Mouse (Mus musculus) spleen, adult 2 months (tissue): ENCODE measurements at regions not wholly inside any gene's neighbourhood (a gene's known extent, or its start where the extent isn't known, plus 50 kb on each side); places are given as distances from the start of the nearest gene placed in this dataset.

Experiments used
- DNase-seq, 2 experiments: peaks; one replicate each; pipeline versions ENCODE4 v3.0.0 to v3.0.0-alpha.2; 2012 to 2021; ENCODE audit warnings: low spot score in 2 of 2, low read depth in 1 of 2
- H3K27ac ChIP-seq: fragments of 200-500 bp; 2 replicates; pipeline ENCODE4 v1.5.1; 2012; ENCODE audit warnings: low read length, inconsistent platforms; ENCODE audit not compliant: insufficient read depth
- H3K27me3 ChIP-seq: fragments of 200-500 bp; 2 replicates; pipeline ENCODE4 v1.6.1; 2012; ENCODE audit warnings: mild to moderate bottlenecking, moderate library complexity, low read length, inconsistent platforms; ENCODE audit not compliant: control insufficient read depth, insufficient read depth
- H3K36me3 ChIP-seq: fragments of 200-500 bp; 2 replicates; pipeline ENCODE4 v1.6.1; 2012; ENCODE audit warnings: mild to moderate bottlenecking, low read length, inconsistent platforms; ENCODE audit not compliant: control insufficient read depth, insufficient read depth
- H3K4me1 ChIP-seq: fragments of 200-500 bp; 2 replicates; pipeline ENCODE4 v1.6.1; 2011; ENCODE audit warnings: inconsistent platforms; ENCODE audit not compliant: control insufficient read depth, insufficient read depth, insufficient read length
- H3K4me3 ChIP-seq: fragments of 200-500 bp; 2 replicates; pipeline ENCODE4 v1.5.1; 2011; ENCODE audit warnings: mild to moderate bottlenecking, inconsistent platforms; ENCODE audit not compliant: insufficient read depth, insufficient read length; ENCODE audit errors: extremely low read depth
- CTCF ChIP-seq: fragments of 200-500 bp; IDR thresholded peaks from 2 replicates; pipeline ENCODE4 v1.5.1; 2011; ENCODE audit warnings: mild to moderate bottlenecking, inconsistent platforms; ENCODE audit not compliant: insufficient read depth, insufficient read length, insufficient replicate concordance; ENCODE audit errors: extremely low read depth
- POLR2A ChIP-seq: fragments of 200-500 bp; IDR thresholded peaks from 2 replicates; pipeline ENCODE4 v1.6.1; 2011; ENCODE audit warnings: low read depth, low read length, inconsistent platforms
- WGBS: fragments of 180-500 bp; shearing (Covaris S2); methylation state at CpG from one replicate; pipeline ENCODE4 v1.1.7; 2018; 5-methylcytosine and 5-hydroxymethylcytosine counted together

GRCm38 (mm10) chr4:95180446-95180845 is 128.4 kb upstream of the Jun start:
- Histone ChIP-seq H3K27me3 (no peaks in the 10 kb centered on the region), H3K36me3 (no peaks in the 10 kb centered on the region), H3K4me3 (no peak overlapping the region), H3K4me1 (no peaks in the 10 kb centered on the region), H3K27ac (no peak overlapping the region)
- WGBS: 94% methylated on average over 5 of the region's 5 CpGs
- DNase-seq: no peak
- TF ChIP-seq CTCF (no peak), POLR2A (no peak)

DNA sequence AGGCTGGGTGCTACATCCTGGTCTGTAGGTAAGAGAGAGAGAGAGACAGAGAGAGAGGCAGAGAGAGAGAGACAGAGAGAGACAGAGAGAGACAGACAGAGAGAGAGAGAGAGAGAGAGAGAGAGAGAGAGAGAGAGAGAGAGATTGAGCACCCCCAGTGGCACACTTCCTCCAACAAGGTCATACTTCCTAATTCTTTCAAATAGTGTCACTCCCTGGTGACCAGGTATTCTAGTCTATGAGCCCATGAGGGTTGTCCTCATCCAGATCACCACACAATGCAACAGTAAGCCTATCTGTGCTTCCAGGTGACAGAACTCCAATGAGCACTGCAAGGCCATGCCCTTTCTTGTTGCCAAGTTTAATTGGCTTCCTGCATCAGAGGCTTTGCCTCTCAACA is 129.0 kb upstream of the Jun start:
- Histone ChIP-seq H3K36me3 (no peaks in the 10 kb centered on the region), H3K27me3 (no peaks in the 10 kb centered on the region), H3K4me3 (no peak overlapping the region), H3K4me1 (no peaks in the 10 kb centered on the region), H3K27ac (no peak overlapping the region)
- TF ChIP-seq CTCF: no peak
- no peak for TF ChIP-seq POLR2A
- DNase-seq: no peak

- no peak for DNase-seq
- Histone ChIP-seq H3K4me1 (no peaks in the 10 kb centered on the region), H3K4me3 (no peak overlapping the region), H3K27ac (no peak overlapping the region), H3K36me3 (no peaks in the 10 kb centered on the region), H3K27me3 (no peaks in the 10 kb centered on the region)
- TF ChIP-seq CTCF: no peak
- no peak for TF ChIP-seq POLR2A
- 92% methylated on average over 4 of the region's 4 CpGs for whole genome bisulfite sequencing
Measured at GRCm38 (mm10) chr4:95184180-95184579, 132.2 kb upstream of the Jun start.

- 73% methylated on average over 14 of the region's 14 CpGs for WGBS
- Histone ChIP-seq H3K36me3 (no peaks in the 10 kb centered on the region), H3K4me1 (no peaks in the 10 kb centered on the region), H3K27me3 (no peaks in the 10 kb centered on the region), H3K27ac (no peak overlapping the region), H3K4me3 (no peak overlapping the region)
- DNase-seq: no peak
- TF ChIP-seq CTCF (no peak), POLR2A (no peak)
Measured at GRCm38 (mm10) chr4:95185113-95185915, 133.3 kb upstream of the Jun start.

- no peaks in the 10 kb centered on the region for H3K27me3 ChIP-seq
- no peak for DNase-seq
- no peak overlapping the region for H3K27ac ChIP-seq
- TF ChIP-seq CTCF (no peak), POLR2A (no peak)
- 87% methylated on average over 3 of the region's 3 CpGs for WGBS
- H3K4me1 ChIP-seq: no peaks in the 10 kb centered on the region
- no peak overlapping the region for H3K4me3 ChIP-seq
- H3K36me3 ChIP-seq: no peaks in the 10 kb centered on the region
Measured at GRCm38 (mm10) chr4:95185916-95186200, 133.8 kb upstream of the Jun start.

DNA sequence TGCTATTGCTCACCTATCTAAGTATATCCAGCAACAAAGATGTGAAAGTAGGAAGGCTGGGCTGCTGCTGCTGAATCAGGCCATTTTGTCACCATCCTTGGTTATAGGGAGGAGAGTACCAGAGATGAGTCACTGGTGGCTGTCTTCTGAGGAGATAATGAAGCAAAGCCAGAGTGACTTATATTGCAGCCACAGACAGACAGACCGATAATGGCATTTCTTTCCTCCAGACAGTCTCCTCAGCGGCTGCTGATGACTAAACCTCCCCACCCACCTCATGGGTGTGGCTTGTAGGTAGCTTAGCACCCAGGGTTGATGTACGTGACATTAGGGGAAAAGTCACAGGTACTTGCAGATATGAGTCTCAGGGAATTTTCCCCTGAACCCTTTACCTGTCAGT is 136.1 kb upstream of the Jun start:
- Histone ChIP-seq H3K4me1 (peaks cover 9% of the 10 kb centered on the region; the same call in 1 of the 2 replicates), H3K4me3 (no peak overlapping the region), H3K36me3 (no peaks in the 10 kb centered on the region), H3K27me3 (no peaks in the 10 kb centered on the region), H3K27ac (no peak overlapping the region)
- WGBS: 73% methylated on average over 3 of the region's 3 CpGs
- no peak for DNase-seq
- TF ChIP-seq CTCF (no peak), POLR2A (no peak)

DNA sequence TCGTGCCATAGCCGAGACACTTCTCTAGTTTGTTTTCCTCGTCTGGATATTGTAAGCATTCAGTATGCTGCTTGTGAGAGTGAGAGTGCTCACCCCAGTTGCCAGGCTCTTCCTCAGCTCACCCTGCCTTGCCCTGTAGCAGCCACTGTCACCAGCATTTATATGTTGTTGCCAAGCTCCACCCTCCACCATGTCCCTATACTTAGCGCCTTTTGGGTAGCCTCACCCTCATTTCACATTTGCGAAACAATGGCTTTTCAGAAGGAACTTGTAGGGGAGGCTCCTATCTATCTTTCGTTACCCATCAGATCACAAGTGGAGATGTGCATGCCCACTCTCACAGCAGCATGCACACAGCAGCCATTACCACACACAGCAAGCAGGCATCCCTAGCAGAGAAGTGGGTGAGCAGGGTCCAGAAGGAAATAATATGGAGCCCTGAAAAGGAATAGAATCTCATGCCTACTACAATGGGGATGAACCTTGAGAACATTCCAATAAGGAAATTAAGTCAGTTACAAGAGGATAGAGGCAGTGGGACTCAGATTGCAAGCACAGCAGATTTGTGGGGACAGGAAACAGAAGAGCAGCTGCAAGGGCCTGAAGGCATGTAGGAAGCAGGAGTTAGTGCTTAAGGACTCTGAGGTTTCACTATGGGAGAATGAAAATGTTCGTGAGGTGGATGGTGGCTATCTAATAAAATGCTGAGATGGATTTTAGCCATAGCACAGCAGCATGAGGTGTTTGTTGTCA is 139.8 kb upstream of the Jun start:
- Histone ChIP-seq H3K27me3 (no peaks in the 10 kb centered on the region), H3K36me3 (no peaks in the 10 kb centered on the region), H3K4me3 (no peak overlapping the region), H3K4me1 (peaks cover 35% of the 10 kb centered on the region), H3K27ac (no peak overlapping the region)
- WGBS: 80% methylated on average over 7 of the region's 7 CpGs
- no peak for DNase-seq
- TF ChIP-seq POLR2A (no peak), CTCF (no peak)
